Mouse (Mus musculus): ENCODE results near the gene Bicd2.

DNA sequence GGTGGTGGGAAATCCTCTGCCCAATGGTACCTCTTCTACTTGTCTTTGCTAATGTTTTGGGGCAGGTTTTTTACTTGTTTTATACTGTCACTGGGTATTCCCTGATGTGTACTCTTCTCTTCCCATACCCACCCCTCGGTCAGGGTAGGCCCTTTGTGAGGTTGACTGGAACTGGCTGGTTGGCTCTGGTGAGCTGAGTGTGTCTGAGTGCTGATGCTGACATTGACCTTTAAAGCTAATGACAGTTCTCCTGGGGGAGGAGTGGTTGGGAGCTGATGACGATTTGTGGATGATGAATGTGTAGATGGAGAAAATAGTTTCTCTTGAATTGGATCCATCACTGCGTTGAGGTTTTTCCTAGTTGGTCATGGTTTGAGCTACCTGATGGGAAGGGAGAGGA lies 85.4 kb downstream of the Bicd2 start:
- TF ChIP-seq CTCF (conservative IDR thresholded peaks at IDR 0.05; ENCODE audit: low read length) (no peak), POU5F1 (IDR thresholded peaks at IDR 0.05; ENCODE audit: borderline replicate concordance, low read length) (no peak), NANOG (IDR thresholded peaks at IDR 0.05; ENCODE audit: borderline replicate concordance, low read length) (no peak)
